Mouse (Mus musculus): Measurements from ENCODE around the gene Krt81.

The Krt81 gene

DNA sequence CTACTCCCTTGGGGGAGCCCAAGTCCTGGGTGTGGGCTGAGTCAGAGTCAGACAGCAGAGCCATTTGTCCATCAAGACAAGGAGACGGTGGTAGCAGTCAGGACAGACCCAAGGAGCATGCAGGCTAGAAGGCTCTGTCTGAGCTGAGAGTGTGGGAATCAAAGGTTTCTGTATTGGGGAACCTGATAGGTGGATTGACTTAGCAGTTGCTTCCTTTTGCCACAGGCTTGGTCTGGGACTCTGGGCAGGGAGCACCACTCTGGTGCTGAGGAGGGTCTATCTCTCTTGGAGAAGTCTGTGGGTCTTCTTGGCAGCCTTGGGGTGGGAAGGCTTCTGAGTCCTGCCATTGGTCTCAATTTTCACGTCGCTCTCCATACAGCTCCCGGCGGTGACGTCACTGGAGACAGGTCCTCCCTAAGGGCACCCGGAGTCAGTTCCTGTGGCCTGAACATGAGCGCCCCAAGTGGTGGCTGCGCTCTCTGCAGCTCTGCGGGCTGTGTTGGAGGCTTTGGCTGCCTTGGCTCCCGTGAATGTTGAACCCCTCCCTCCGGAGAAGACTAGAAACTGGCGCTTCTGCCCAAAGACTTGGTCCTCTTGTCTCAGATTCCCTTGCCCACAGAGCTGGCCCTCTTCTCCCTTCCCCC, 10.3 kb downstream of the Krt81 start:
- DNase-seq (ENCODE audit: low spot score in 2 of 2) = peak; percentile 70 to 84

DNA sequence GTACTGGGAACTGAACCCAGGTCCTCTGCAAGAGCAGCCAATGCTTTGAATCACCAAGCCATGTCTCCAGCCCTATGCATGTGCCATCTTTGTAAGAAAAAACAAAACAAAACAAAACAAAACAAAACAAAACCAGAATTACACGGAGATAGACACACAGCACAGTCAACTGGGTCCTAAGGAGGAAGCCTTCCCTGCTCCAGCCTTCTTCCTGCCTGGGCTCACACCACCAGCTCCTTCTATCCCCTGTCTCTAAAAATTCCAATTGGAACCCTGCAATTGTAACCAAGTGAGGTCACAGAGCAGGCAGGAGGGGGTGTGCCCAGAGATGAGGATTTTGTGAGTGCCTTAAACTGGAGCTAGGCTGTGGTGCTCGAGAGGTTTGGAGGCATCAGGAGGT, 16.1 kb downstream of the Krt81 start, which contains the start of gene Krt88:
TSS of gene Krt88 (plus strand) at position 301 of the 400 bp plus-strand sequence.
- DNase-seq (ENCODE audit: low spot score in 2 of 2) = no peak

DNA sequence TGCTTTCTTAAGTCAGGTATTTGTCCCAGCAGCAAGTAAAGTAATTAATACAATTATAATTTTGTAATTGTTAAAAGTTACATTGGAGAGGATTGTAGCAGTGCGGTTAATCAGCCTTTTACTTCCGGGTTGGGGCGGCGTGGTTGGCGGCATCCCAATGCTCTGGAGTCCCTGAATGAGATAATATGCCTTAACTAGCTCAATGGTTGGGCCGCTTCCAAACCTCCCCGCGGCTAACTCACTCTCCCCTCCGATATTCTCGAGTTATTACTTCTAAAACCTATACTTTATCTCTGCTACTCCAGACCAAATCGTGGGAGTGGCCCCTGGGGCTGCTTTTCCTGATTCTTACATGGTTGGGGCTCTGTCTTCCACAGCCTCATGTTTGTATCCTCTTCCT, 17.0 kb downstream of the Krt81 start:
- DNase-seq (ENCODE audit: low spot score in 2 of 2) = no peak

DNA sequence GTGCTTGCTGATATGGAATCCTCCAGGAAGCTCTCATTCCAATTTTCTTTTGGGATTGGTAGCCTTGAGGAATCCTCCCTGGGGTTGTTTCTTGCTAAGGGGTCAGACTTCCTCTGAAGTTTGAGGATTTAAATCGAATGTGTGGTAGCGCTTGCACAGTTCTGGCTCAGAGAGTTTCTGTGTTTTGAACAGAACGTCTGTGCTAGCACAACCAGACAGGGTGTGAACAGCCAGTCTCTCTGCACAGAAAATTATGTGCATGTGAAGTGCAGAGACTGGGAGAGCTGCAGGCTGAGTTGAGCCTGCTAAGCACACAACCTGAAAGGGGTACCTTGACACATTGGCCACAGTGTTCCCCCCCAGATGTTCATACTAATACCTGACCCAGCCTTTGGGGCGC, 22.7 kb downstream of the Krt81 start:
- DNase-seq (ENCODE audit: low spot score in 2 of 2) = peak in 1 of 2 experiments; percentile 49

DNA sequence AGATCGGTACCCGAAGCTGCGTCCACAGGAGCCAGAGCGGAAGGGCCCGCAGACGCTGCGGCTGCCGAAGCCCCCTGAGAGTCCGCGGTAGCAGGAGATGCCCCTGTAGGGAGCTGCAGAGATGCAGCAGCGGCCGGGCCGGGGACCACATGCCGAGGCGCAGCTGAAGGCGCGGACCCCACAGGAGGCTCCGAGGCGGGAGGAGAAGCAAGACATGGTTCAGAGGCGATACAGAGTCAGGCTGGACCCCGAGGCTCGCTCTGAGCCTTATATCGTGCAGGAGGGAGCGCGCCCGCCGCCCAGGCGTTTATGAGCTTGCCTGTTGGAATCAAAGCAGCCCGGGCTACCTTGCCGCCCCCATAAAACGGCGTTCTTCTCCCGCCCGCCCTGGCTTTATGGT, 25.0 kb downstream of the Krt81 start, which contains the start of gene Krt87:
TSS of gene Krt87 (minus strand) at position 250 of the 400 bp plus-strand sequence.
- no peak for DNase-seq (ENCODE audit: low spot score in 2 of 2)

DNA sequence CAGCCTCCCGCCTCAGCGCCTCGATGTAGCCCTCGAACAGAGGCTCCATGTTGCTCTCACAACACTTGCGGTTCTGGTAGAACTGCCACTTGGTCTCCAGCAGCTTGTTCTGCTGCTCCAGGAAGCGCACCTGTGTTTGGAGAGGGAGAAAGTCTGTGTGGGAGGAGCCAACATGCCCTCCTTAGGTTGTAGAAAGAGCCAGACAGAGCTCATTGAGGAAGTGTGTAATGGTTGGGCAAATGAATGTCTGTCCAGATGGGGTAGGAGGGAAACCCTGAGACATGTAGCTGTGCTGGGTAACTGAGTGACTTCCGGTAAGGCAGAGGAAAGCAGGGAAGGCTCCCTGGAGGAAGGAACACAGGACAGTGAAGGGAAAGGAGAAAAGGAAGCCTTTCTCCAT, 26.9 kb downstream of the Krt81 start:
- DNase-seq (ENCODE audit: low spot score in 2 of 2) = no peak

DNA sequence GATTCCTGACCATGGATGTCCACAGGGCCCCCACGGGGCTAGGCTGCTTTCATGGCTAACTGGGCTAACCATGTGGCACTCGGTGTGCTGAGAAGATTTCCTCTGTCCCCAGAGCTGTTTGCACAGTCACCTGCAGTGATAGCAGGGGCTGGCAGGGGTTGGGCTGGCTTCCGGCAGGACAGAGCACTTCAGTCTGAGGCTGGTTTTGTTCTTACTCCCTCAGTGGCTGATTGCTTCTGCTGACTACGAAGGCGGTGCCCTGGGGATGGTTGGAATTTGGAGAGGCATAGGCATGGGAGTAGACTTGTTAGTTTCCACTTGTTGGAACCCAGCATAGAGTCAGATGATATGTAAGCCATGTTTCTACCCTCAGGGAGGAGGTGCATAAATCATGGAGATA, 38.6 kb downstream of the Krt81 start:
- no peak for DNase-seq (ENCODE audit: low spot score in 2 of 2)

DNA sequence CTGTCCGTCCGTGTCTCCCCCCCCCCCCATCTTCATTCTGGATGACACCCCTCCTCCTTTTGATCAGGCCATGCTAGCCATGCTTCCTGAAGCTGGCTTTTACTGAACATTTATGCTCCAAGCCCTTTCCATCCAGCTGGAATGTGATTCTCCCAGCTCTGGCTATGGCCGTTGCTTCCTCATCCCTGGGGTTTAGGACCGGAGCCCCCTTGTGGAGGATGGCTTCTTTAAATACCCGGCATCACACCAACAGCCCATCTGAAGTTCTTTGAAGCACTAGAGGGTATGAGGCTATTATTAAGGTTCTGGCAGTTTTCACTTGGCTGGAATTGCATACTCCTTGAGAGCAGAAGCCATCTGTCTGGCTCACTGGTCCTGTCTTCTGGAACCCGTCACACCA, 42.6 kb downstream of the Krt81 start:
- DNase-seq (ENCODE audit: low spot score in 2 of 2) = peak in 1 of 2 experiments; percentile 49

DNA sequence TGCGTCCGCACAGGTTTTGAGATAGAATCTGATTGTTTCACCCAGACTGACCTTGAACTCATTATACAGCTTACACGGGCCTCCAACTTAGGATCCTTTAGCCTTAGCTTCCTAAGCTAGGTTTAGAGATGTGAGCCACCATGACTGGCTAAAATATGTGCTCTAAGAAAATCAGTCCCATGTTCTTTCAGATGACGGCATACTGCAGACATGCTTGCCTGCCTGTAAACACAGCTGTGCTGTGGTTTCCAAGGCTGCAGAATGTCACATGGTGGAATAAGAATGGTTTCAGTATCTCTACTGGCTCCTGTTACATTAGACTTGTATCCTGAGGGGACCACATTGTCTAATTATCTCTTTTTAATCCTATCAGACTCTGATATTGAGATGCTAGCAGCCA, 44.6 kb downstream of the Krt81 start:
- DNase-seq (ENCODE audit: low spot score in 2 of 2) = peak in 1 of 2 experiments; percentile 66

DNA sequence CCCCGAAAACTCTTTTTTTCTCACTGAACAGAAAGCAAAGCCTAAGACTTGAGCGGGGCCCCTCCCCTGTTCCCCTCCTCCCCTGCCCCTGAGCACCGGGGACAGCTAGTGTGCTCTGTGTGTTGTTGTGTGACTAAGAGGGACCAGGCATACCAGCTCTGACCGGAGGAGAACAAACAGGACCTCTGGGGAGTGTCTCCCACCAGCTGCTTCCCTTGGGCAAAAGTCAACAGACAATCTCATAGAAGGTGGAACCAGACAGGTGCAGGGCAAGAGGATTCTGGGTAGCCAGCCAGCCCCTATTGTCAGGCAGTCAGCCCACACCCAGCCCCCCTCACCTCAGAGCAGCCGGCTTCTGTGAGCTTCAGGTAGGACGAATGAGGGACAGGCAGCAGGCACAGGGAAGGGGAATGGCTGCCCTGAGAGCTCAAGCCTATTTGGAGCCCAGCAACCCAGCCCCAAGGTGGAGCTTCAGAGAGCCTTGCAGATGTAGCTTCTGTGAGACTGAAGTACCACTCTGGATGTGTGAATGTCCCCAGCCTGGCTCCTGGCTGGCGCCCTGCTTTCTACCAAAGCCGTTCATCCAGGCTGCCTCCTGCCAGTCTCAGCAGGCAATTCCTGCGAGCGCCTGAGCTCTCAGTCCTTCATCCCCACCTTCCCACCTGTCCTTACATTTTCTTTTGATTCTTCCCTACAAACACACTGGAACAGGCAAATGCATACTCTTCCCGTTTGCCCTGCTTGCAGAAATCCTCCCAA, 48.6 kb downstream of the Krt81 start:
- DNase-seq (ENCODE audit: low spot score in 2 of 2) = no peak

DNA sequence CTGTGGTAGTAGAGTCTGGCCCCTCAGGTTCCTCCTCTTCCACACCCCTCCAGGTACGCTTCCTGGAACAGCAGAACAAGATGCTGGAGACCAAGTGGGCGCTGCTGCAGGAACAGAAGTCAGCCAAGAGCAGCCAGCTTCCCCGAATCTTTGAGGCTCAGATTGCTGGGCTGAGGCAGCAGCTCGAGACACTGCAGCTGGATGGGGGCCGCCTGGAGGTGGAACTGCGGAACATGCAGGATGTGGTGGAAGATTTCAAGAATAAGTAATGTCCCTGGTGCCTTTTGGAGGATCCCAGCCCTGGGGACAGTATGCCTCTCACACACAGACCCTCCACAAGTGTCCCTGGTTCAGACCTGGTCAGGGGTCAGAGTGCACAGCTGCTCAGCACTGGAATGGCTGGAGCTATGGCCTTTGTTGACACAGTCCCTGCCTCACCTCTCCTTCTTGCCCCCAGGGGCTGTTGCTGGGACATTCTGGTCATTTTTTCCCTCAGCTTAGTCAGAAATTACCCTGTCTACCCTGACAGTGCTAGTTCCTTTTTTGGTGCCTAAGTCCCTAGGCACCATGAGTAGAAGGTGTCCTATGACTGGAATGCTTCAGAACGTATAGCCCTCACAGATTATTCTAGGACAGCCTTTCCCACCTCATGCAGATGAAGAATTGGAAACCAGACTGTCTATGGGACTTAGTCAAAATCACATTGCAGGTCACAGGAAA, 49.5 kb downstream of the Krt81 start:
- DNase-seq (ENCODE audit: low spot score in 2 of 2) = no peak

DNA sequence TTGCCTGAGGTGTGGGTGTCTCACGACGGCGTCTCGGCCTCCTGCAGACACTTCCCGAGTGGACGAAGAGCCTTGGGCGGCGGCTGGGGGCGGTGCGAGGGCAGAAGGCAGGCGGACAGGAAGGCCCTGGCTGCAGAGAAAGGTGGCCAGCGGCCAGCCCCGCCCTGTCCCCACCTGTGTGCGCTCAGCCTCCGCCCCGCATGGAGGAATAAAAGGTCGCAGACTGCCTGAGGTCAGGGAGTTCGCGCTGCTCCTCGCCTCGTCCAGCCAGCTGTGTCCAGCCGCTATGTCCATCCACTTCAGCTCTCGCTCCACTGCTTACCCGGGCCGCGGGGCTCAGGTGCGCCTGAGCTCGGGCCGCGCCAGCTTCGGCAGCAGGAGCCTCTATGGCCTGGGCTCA, 51.4 kb downstream of the Krt81 start:
- no peak for DNase-seq (ENCODE audit: low spot score in 2 of 2)

DNA sequence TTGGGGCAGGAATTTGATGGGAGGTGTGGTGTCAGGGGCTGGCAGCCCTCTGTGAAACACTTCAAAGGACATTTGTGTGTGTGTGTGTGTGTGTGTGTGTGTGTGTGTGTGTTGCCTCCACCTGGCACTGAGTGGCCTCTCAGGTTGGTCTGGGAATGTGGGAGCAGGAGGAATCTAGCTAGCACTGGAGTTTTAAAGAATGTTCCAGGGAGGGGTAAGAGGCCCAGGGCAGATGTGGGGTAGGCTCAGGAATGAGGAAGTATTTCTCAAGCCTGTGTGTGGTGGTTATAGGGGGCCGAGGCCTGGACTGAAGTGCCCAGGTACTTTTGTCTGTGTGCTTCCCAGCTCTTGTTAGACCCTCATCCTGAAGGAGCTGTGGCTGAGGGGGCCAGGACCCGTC, 52.8 kb downstream of the Krt81 start, which contains the start of gene Krt7:
TSS of gene Krt7 (plus strand) at position 269 of the 400 bp plus-strand sequence.
- DNase-seq (ENCODE audit: low spot score in 2 of 2) = no peak
